Mouse (Mus musculus): ENCODE measurements at regions not wholly inside any gene's neighbourhood (a gene's known extent, or its start where the extent isn't known, plus 50 kb on each side); places are given as distances from the start of the nearest gene placed in this dataset.
A peak's percentile ranks its signal among the peaks of the same experiment; 100 is the strongest.

DNA sequence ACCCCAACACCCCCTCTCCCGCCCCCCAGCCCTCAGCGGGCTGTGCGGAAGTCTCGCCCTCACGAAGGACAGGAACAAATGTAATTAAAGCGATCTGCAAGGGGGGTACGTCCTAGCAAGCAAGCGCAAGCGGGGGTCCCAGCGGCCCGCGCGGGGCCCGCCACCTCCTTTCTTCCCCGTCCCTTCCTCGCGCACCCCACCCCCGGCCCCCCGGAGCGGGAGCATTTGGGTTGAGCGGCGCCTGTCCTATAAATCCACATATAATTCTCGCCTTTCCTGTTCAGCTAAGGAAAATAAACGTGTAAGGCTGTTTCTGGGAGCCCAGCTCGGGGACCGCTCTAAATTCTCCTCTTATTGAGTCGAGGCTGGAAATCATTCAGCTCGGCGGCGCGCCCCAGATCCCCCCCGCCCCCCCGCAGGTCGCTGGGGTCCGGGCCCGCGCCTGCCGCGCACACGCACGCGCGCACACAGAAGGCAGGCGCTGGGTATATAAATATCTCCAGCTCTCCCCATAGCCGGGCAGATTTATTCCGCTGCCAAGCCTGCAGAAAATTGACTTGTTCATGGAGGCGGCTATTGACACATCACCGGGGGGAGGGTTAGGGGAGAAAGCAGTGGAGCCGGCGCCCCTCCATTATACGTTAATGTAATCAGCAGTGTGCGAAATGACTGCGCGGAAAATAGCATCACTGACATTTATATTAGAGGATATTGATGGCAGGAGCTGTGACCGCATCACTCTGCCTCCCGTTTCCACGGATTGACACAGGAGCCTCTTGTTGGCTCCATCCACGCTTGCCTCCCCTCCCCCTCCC, 61.6 kb upstream of the Btrc start:
- WGBS: under 1% methylated on average over 53 of the region's 58 CpGs
- Histone ChIP-seq H3K4me2 (ENCODE audit: low read depth, low read length) (peak overlapping the region; percentile 80), H3K27ac (ENCODE audit: low read depth) (no peak overlapping the region), H3K4me3 (ENCODE audit: low read depth, low read length) (peak overlapping the region; percentile 56), H3K9ac (replicated peaks; ENCODE audit: low read depth, low read length) (peak overlapping the region; percentile 44), H3K9me3 (replicated peaks; ENCODE audit: control insufficient read depth, low read length) (no peaks in the 10 kb centered on the region), H3K27me3 (ENCODE audit: control insufficient read depth, insufficient read depth, low read length) (peaks cover 53% of the 10 kb centered on the region), H3K4me1 (ENCODE audit: control insufficient read depth, insufficient read depth) (peaks cover 14% of the 10 kb centered on the region), H3K36me3 (replicated peaks; ENCODE audit: control insufficient read depth, insufficient read depth, low read length) (no peaks in the 10 kb centered on the region)
- no peak for TF ChIP-seq EP300 (IDR thresholded peaks at IDR 0.05; ENCODE audit: low read depth)
- TF ChIP-seq CTCF (IDR thresholded peaks at IDR 0.05; ENCODE audit: low read depth): no peak
- peak; percentile 52 for DNase-seq (ENCODE audit: low spot score)
- ATAC-seq (ENCODE audit: insufficient read depth, low read depth): peak; percentile 62

DNA sequence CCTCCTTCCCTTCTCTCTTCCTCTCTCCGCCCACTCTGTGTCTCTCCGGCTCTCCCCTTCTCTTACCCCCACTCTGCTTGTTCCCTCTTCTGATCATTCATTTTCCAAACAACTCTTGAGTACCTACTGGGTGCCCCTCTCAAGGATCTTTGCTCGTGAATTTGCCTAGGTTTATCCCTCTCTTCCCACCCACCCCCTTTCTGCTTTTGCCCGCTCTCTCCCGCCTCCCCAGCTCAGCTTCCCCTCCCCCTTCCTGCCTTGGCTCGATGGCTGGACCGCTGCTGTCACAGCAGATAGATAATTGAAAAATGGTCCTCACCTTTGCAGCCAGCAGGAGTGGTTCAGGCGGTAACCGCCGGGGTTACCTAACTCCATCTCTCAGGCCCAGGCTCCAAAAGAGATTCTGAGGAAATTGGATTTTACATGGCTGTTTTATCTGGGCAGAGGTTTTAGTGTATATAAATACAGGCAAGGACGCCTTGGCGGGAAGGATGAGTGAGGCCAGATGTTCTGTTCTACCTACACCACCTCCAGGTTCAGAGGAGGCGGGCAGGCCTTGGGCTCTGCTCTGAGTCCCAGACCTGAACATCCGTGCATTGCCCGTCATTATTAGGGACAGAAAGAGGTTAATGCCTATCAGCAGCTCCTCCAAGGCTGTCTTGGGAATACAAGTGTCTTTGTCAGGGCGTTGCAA, 60.8 kb upstream of the Btrc start:
- DNase-seq (ENCODE audit: low spot score) (no peak), ATAC-seq (ENCODE audit: insufficient read depth, low read depth) (no peak)
- Histone ChIP-seq H3K9ac (replicated peaks; ENCODE audit: low read depth, low read length) (peak overlapping the region; percentile 44; the same call in 1 of the 2 replicates), H3K27me3 (ENCODE audit: control insufficient read depth, insufficient read depth, low read length) (peaks cover 45% of the 10 kb centered on the region), H3K4me1 (ENCODE audit: control insufficient read depth, insufficient read depth) (peaks cover 14% of the 10 kb centered on the region), H3K4me3 (ENCODE audit: low read depth, low read length) (peak overlapping the region; percentile 56), H3K4me2 (ENCODE audit: low read depth, low read length) (peak overlapping the region; percentile 80), H3K27ac (ENCODE audit: low read depth) (no peak overlapping the region), H3K9me3 (replicated peaks; ENCODE audit: control insufficient read depth, low read length) (no peaks in the 10 kb centered on the region), H3K36me3 (replicated peaks; ENCODE audit: control insufficient read depth, insufficient read depth, low read length) (no peaks in the 10 kb centered on the region)
- 18% methylated on average over 16 of the region's 16 CpGs for WGBS
- TF ChIP-seq CTCF (IDR thresholded peaks at IDR 0.05; ENCODE audit: low read depth): no peak
- TF ChIP-seq EP300 (IDR thresholded peaks at IDR 0.05; ENCODE audit: low read depth): no peak

DNA sequence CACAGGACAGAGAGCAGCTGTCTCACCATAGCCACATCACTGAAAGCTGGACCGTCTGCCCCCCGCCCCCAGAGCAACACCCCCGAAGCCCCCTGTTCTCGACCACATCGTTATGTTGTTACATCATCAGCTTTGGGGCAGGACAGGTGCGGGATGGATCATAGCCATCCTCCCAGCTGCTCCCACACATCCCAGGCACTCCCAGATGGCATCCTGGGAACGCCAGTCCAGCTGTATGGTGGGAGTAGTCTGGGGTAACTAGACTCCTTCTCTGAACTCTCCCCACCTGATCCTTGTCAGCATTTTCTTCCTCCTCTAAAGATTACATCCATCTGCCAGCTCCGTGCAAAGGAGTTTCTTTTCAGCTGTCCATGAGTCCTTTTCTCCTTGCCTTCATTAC, 59.0 kb upstream of the Btrc start:
- Histone ChIP-seq H3K36me3 (replicated peaks; ENCODE audit: control insufficient read depth, insufficient read depth, low read length) (no peaks in the 10 kb centered on the region), H3K4me1 (ENCODE audit: control insufficient read depth, insufficient read depth) (peaks cover 8% of the 10 kb centered on the region), H3K9ac (replicated peaks; ENCODE audit: low read depth, low read length) (no peak overlapping the region), H3K4me2 (ENCODE audit: low read depth, low read length) (no peak overlapping the region), H3K9me3 (replicated peaks; ENCODE audit: control insufficient read depth, low read length) (no peaks in the 10 kb centered on the region), H3K4me3 (ENCODE audit: low read depth, low read length) (no peak overlapping the region), H3K27ac (ENCODE audit: low read depth) (no peak overlapping the region), H3K27me3 (ENCODE audit: control insufficient read depth, insufficient read depth, low read length) (peaks cover 43% of the 10 kb centered on the region)
- WGBS: 18% methylated on average over 8 of the region's 8 CpGs
- DNase-seq (ENCODE audit: low spot score) (no peak), ATAC-seq (ENCODE audit: insufficient read depth, low read depth) (no peak)
- TF ChIP-seq EP300 (IDR thresholded peaks at IDR 0.05; ENCODE audit: low read depth) (no peak), CTCF (IDR thresholded peaks at IDR 0.05; ENCODE audit: low read depth) (no peak)

DNA sequence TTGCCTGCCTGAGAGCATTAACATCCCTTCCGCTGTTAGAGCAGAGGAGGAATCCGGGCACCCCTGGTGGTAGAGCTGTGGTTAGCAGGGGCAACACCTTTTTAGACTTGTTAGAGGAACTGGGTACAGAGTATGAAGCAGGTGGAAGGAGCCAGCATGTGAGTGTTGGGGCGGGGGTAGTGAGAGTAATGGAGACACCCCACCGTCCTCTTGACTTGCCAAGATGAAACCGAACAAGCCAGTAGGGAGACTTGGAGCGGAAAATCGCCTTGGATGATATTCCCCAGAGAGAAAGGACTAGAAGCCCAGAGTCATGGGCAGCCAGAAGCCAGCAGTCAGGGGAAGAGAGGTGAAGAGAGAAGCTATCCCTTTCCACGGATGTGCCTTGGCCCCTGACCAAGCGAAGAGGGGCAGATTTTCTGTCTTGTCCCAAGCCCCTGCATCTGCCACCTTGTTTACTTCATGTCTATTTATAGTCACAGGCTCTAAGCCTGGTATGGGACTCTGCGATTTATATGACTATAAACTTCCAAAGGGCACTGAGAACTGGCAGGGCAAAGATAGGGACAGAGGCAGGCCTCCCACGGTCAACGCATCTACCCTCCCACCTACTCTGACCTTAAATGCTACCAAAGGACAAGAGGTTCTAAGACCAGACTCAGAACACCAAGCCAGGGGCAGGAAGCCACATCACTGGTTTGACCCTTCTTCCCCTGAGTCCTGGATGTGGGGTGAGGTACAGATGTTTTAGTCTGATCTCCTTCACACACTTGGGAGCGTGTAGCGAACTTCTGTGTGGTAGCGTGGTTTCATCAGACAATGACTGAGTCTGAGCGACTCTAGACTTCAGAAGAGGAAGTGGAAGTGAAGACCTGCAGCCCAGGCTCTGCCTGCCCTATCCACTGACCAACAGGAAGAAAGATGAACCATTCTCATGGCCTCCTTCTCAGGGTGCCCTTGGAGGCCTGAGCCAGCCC, 55.9 kb upstream of the Btrc start:
- DNase-seq (ENCODE audit: low spot score) (no peak), ATAC-seq (ENCODE audit: insufficient read depth, low read depth) (peak; percentile 60; the same call in 1 of the 2 replicates)
- Histone ChIP-seq H3K4me2 (ENCODE audit: low read depth, low read length) (no peak overlapping the region), H3K9me3 (replicated peaks; ENCODE audit: control insufficient read depth, low read length) (no peaks in the 10 kb centered on the region), H3K4me1 (ENCODE audit: control insufficient read depth, insufficient read depth) (peaks cover 7% of the 10 kb centered on the region; the same call in 1 of the 2 replicates), H3K9ac (replicated peaks; ENCODE audit: low read depth, low read length) (no peak overlapping the region), H3K4me3 (ENCODE audit: low read depth, low read length) (no peak overlapping the region), H3K36me3 (replicated peaks; ENCODE audit: control insufficient read depth, insufficient read depth, low read length) (no peaks in the 10 kb centered on the region), H3K27ac (ENCODE audit: low read depth) (no peak overlapping the region), H3K27me3 (ENCODE audit: control insufficient read depth, insufficient read depth, low read length) (peaks cover 33% of the 10 kb centered on the region)
- TF ChIP-seq EP300 (IDR thresholded peaks at IDR 0.05; ENCODE audit: low read depth): no peak
- peak; percentile 53 for TF ChIP-seq CTCF (IDR thresholded peaks at IDR 0.05; ENCODE audit: low read depth)
- 41% methylated on average over 16 of the region's 16 CpGs for WGBS

DNA sequence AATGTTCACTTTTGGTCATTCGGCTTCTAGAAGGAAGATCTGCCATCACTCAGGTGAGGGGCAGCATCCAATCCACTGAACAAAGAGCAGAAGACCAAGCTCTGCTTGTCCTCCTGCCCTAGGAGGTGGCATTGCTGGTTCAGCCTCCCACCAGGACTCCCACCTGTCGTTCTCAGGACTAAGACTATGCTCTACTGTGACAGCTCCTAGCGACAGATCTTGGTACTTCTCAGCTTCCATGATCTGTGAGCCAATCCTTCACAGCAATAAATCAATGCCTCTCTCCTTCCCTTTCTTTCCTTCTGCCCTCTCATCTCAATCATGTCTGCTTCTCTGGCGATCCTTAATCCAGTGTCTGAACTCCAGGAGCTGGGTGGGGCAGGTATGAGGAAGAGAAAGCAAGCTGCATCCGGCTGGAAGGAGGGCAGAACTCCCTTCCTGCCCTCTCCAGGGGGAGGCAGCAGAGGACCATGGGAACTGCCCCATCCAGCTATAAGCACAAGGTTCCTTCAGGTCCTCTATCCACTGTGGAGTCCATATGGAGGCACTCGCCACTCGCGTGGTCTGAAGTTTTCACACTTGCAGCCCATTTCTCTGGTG, 54.8 kb upstream of the Btrc start:
- Histone ChIP-seq H3K27me3 (ENCODE audit: control insufficient read depth, insufficient read depth, low read length) (peaks cover 22% of the 10 kb centered on the region; the same call in 1 of the 2 replicates), H3K9me3 (replicated peaks; ENCODE audit: control insufficient read depth, low read length) (no peaks in the 10 kb centered on the region), H3K27ac (ENCODE audit: low read depth) (no peak overlapping the region), H3K4me3 (ENCODE audit: low read depth, low read length) (no peak overlapping the region), H3K4me1 (ENCODE audit: control insufficient read depth, insufficient read depth) (peaks cover 7% of the 10 kb centered on the region; the same call in 1 of the 2 replicates), H3K4me2 (ENCODE audit: low read depth, low read length) (no peak overlapping the region), H3K36me3 (replicated peaks; ENCODE audit: control insufficient read depth, insufficient read depth, low read length) (no peaks in the 10 kb centered on the region), H3K9ac (replicated peaks; ENCODE audit: low read depth, low read length) (no peak overlapping the region)
- 59% methylated on average over 8 of the region's 8 CpGs for WGBS
- no peak for DNase-seq (ENCODE audit: low spot score)
- ATAC-seq (ENCODE audit: insufficient read depth, low read depth): no peak
- no peak for TF ChIP-seq EP300 (IDR thresholded peaks at IDR 0.05; ENCODE audit: low read depth)
- TF ChIP-seq CTCF (IDR thresholded peaks at IDR 0.05; ENCODE audit: low read depth): peak; percentile 34; the same call in 1 of the 2 replicates
